Mouse (Mus musculus): Measurements from ENCODE around the gene Hdgfl2. TPM values are rescaled to one million over a fixed set of nuclear protein-coding genes. Genes with fewer than 3 reads are reported as not detected.

Gene Hdgfl2
- polyA plus RNA-seq, 2 experiments, result 84.9 to 118 TPM

- Histone ChIP-seq H3K4me1 (ENCODE audit: control insufficient read depth, insufficient read depth, low read length) (peaks cover 3% of the 10 kb centered on the region; the same call in 1 of the 2 replicates), H3K9me3 (ENCODE audit: control insufficient read depth, low read length) (no peaks in the 10 kb centered on the region), H3K27me3 (ENCODE audit: control insufficient read depth, insufficient read depth, low read length) (peaks cover 48% of the 10 kb centered on the region), H3K4me3 (replicated peaks; ENCODE audit: low read length) (no peak overlapping the region), H3K4me2 (replicated peaks; ENCODE audit: low read depth, low read length, severe bottlenecking) (no peak overlapping the region), H3K27ac (replicated peaks; ENCODE audit: low read depth, low read length) (no peak overlapping the region), H3K36me3 (ENCODE audit: control insufficient read depth, insufficient read depth, low read length) (no peaks in the 10 kb centered on the region), H3K9ac (ENCODE audit: low read depth, low read length, severe bottlenecking) (no peak overlapping the region)
- no peak for ATAC-seq (ENCODE audit: low FRiP score, low read depth)
- TF ChIP-seq POLR2A (IDR thresholded peaks at IDR 0.05; ENCODE audit: borderline replicate concordance, extremely low read depth, insufficient read depth, insufficient read length), result no peak
- 40% methylated on average over 2 of the region's 2 CpGs for WGBS
- no peak for DNase-seq (ENCODE audit: low spot score)
Observed at GRCm38 (mm10) chr17:56149897-56150296, 70.5 kb downstream of the Hdgfl2 start.

Other genes with a start within 250 kb of the Hdgfl2 start
- 2.1 and 3.5 TPM in 2 replicates for gene Zfp119a, start 200.7 kb upstream of the Hdgfl2 start, polyA plus RNA-seq (2012; rRNA removed)
- 10.3 and 11.4 TPM in 2 replicates for gene Zfp119a, start 200.7 kb upstream of the Hdgfl2 start, polyA plus RNA-seq (2014; fragmentation: Nextera tagmentation; extraction: Ambion mirVana)
- gene Zfp959, start 187.5 kb upstream of the Hdgfl2 start, polyA plus RNA-seq (2012; rRNA removed), result 5.3 and 7.6 TPM in 2 replicates
- gene Zfp959, start 187.5 kb upstream of the Hdgfl2 start, polyA plus RNA-seq (2014; fragmentation: Nextera tagmentation; extraction: Ambion mirVana), result 11.1 and 12.1 TPM in 2 replicates
- 1.9 and 3.5 TPM in 2 replicates for gene Zfp119b, start 130.1 kb upstream of the Hdgfl2 start, polyA plus RNA-seq (2012; rRNA removed)
- 7.1 and 8.3 TPM in 2 replicates for gene Zfp119b, start 130.1 kb upstream of the Hdgfl2 start, polyA plus RNA-seq (2014; fragmentation: Nextera tagmentation; extraction: Ambion mirVana)
- 2.3 and 2.8 TPM in 2 replicates for gene Ebi3, start 127.0 kb upstream of the Hdgfl2 start, polyA plus RNA-seq (2012; rRNA removed)
- gene Ebi3, start 127.0 kb upstream of the Hdgfl2 start, polyA plus RNA-seq (2014; fragmentation: Nextera tagmentation; extraction: Ambion mirVana), result 1.7 and 2.2 TPM in 2 replicates
- 9.3 and 13.3 TPM in 2 replicates for gene Yju2, start 120.5 kb upstream of the Hdgfl2 start, polyA plus RNA-seq (2012; rRNA removed)
- gene Yju2, start 120.5 kb upstream of the Hdgfl2 start, polyA plus RNA-seq (2014; fragmentation: Nextera tagmentation; extraction: Ambion mirVana), result 16.7 and 19.2 TPM in 2 replicates
- gene Shd, start 109.2 kb upstream of the Hdgfl2 start, polyA plus RNA-seq (2012; rRNA removed), result 58.0 and 77.5 TPM in 2 replicates
- 25.8 and 33.7 TPM in 2 replicates for gene Shd, start 109.2 kb upstream of the Hdgfl2 start, polyA plus RNA-seq (2014; fragmentation: Nextera tagmentation; extraction: Ambion mirVana)
- gene Fsd1, start 93.1 kb upstream of the Hdgfl2 start, polyA plus RNA-seq (2012; rRNA removed), result 27.5 and 29.4 TPM in 2 replicates
- 14.2 and 18.7 TPM in 2 replicates for gene Fsd1, start 93.1 kb upstream of the Hdgfl2 start, polyA plus RNA-seq (2014; fragmentation: Nextera tagmentation; extraction: Ambion mirVana)
- gene Stap2, start 74.0 kb upstream of the Hdgfl2 start, polyA plus RNA-seq (2012; rRNA removed), result 14.7 TPM in 2 replicates
- gene Stap2, start 74.0 kb upstream of the Hdgfl2 start, polyA plus RNA-seq (2014; fragmentation: Nextera tagmentation; extraction: Ambion mirVana), result 14.4 and 18.7 TPM in 2 replicates
- gene Mpnd, start 73.9 kb upstream of the Hdgfl2 start, polyA plus RNA-seq (2012; rRNA removed), result 118 and 148 TPM in 2 replicates
- gene Mpnd, start 73.9 kb upstream of the Hdgfl2 start, polyA plus RNA-seq (2014; fragmentation: Nextera tagmentation; extraction: Ambion mirVana), result 101 and 114 TPM in 2 replicates
- gene Sh3gl1, start 43.0 kb upstream of the Hdgfl2 start, polyA plus RNA-seq (2012; rRNA removed), result 176 and 194 TPM in 2 replicates
- 166 and 178 TPM in 2 replicates for gene Sh3gl1, start 43.0 kb upstream of the Hdgfl2 start, polyA plus RNA-seq (2014; fragmentation: Nextera tagmentation; extraction: Ambion mirVana)
- gene Chaf1a, start 39.2 kb upstream of the Hdgfl2 start, polyA plus RNA-seq (2012; rRNA removed), result 22.8 and 25.1 TPM in 2 replicates
- 18.4 and 19.3 TPM in 2 replicates for gene Chaf1a, start 39.2 kb upstream of the Hdgfl2 start, polyA plus RNA-seq (2014; fragmentation: Nextera tagmentation; extraction: Ambion mirVana)
- gene Ubxn6, start 4.6 kb upstream of the Hdgfl2 start, polyA plus RNA-seq (2012; rRNA removed), result 61.9 and 82.9 TPM in 2 replicates
- gene Ubxn6, start 4.6 kb upstream of the Hdgfl2 start, polyA plus RNA-seq (2014; fragmentation: Nextera tagmentation; extraction: Ambion mirVana), result 36.4 and 43.1 TPM in 2 replicates
- 0.04 and 0.09 TPM in 2 replicates for gene Plin4, start 30.2 kb downstream of the Hdgfl2 start, polyA plus RNA-seq (2012; rRNA removed)
- 0.07 and 0.11 TPM in 2 replicates for gene Plin4, start 30.2 kb downstream of the Hdgfl2 start, polyA plus RNA-seq (2014; fragmentation: Nextera tagmentation; extraction: Ambion mirVana)
- not detected in 2 replicates for gene Plin5, start 38.0 kb downstream of the Hdgfl2 start, polyA plus RNA-seq (2012; rRNA removed)
- gene Plin5, start 38.0 kb downstream of the Hdgfl2 start, polyA plus RNA-seq (2014; fragmentation: Nextera tagmentation; extraction: Ambion mirVana), result 0.10 and 0.17 TPM in 2 replicates
- 0.27 and 0.29 TPM in 2 replicates for gene Lrg1, start 42.4 kb downstream of the Hdgfl2 start, polyA plus RNA-seq (2012; rRNA removed)
- 0.43 and 0.51 TPM in 2 replicates for gene Lrg1, start 42.4 kb downstream of the Hdgfl2 start, polyA plus RNA-seq (2014; fragmentation: Nextera tagmentation; extraction: Ambion mirVana)
- 10.5 and 13.4 TPM in 2 replicates for gene Sema6b, start 60.7 kb downstream of the Hdgfl2 start, polyA plus RNA-seq (2012; rRNA removed)
- gene Sema6b, start 60.7 kb downstream of the Hdgfl2 start, polyA plus RNA-seq (2014; fragmentation: Nextera tagmentation; extraction: Ambion mirVana), result 3.1 and 3.8 TPM in 2 replicates
- 9.3 and 10.3 TPM in 2 replicates for gene Tnfaip8l1, start 82.8 kb downstream of the Hdgfl2 start, polyA plus RNA-seq (2012; rRNA removed)
- gene Tnfaip8l1, start 82.8 kb downstream of the Hdgfl2 start, polyA plus RNA-seq (2014; fragmentation: Nextera tagmentation; extraction: Ambion mirVana), result 11.6 and 11.7 TPM in 2 replicates
- gene Mydgf, start 104.3 kb downstream of the Hdgfl2 start, polyA plus RNA-seq (2012; rRNA removed), result 83.2 and 93.7 TPM in 2 replicates
- 99.7 and 101 TPM in 2 replicates for gene Mydgf, start 104.3 kb downstream of the Hdgfl2 start, polyA plus RNA-seq (2014; fragmentation: Nextera tagmentation; extraction: Ambion mirVana)
- gene Dpp9, start 139.3 kb downstream of the Hdgfl2 start, polyA plus RNA-seq (2012; rRNA removed), result 54.3 and 69.6 TPM in 2 replicates
- 33.9 and 37.7 TPM in 2 replicates for gene Dpp9, start 139.3 kb downstream of the Hdgfl2 start, polyA plus RNA-seq (2014; fragmentation: Nextera tagmentation; extraction: Ambion mirVana)
- gene Fem1a, start 177.2 kb downstream of the Hdgfl2 start, polyA plus RNA-seq (2012; rRNA removed), result 14.5 and 18.4 TPM in 2 replicates
- 16.0 and 17.4 TPM in 2 replicates for gene Fem1a, start 177.2 kb downstream of the Hdgfl2 start, polyA plus RNA-seq (2014; fragmentation: Nextera tagmentation; extraction: Ambion mirVana)
- gene Ticam1, start 197.2 kb downstream of the Hdgfl2 start, polyA plus RNA-seq (2012; rRNA removed), result 12.5 and 16.5 TPM in 2 replicates
- gene Ticam1, start 197.2 kb downstream of the Hdgfl2 start, polyA plus RNA-seq (2014; fragmentation: Nextera tagmentation; extraction: Ambion mirVana), result 8.2 and 8.7 TPM in 2 replicates
- 41.0 and 44.1 TPM in 2 replicates for gene Plin3, start 213.2 kb downstream of the Hdgfl2 start, polyA plus RNA-seq (2012; rRNA removed)
- gene Plin3, start 213.2 kb downstream of the Hdgfl2 start, polyA plus RNA-seq (2014; fragmentation: Nextera tagmentation; extraction: Ambion mirVana), result 90.1 and 90.3 TPM in 2 replicates
- not detected in 2 replicates for gene Arrdc5, start 220.7 kb downstream of the Hdgfl2 start, polyA plus RNA-seq (2012; rRNA removed)
- not detected in 2 replicates for gene Arrdc5, start 220.7 kb downstream of the Hdgfl2 start, polyA plus RNA-seq (2014; fragmentation: Nextera tagmentation; extraction: Ambion mirVana)
- gene Uhrf1, start 223.7 kb downstream of the Hdgfl2 start, polyA plus RNA-seq (2012; rRNA removed), result 105 and 116 TPM in 2 replicates
- 89.0 and 93.9 TPM in 2 replicates for gene Uhrf1, start 223.7 kb downstream of the Hdgfl2 start, polyA plus RNA-seq (2014; fragmentation: Nextera tagmentation; extraction: Ambion mirVana)
- 36.4 and 47.3 TPM in 2 replicates for gene Kdm4b, start 246.4 kb downstream of the Hdgfl2 start, polyA plus RNA-seq (2012; rRNA removed)
- 36.0 and 37.0 TPM in 2 replicates for gene Kdm4b, start 246.4 kb downstream of the Hdgfl2 start, polyA plus RNA-seq (2014; fragmentation: Nextera tagmentation; extraction: Ambion mirVana)

Measured in limb, embryonic 14.5 days (tissue).